Mouse (Mus musculus) intestine, embryonic 16.5 days (tissue): Measurements from ENCODE around the gene Jag2. TPM values are rescaled to one million over a fixed set of nuclear protein-coding genes. Genes with fewer than 3 reads are reported as not detected.

Experiments used
- ATAC-seq: fragments of 200-750 bp; cut with Nextera tagmentation; 2 replicates; pipeline ENCODE4 v1.8.0; 2017; ENCODE audit warnings: moderate TSS enrichment, moderate library complexity
- H3K27ac ChIP-seq: fragments of 300-500 bp; sonication (generic); 2 replicates; pipeline ENCODE4 v1.5.1; 2014; ENCODE audit warnings: mild to moderate bottlenecking, low read length
- H3K27me3 ChIP-seq: fragments of 300-500 bp; sonication (generic); replicated peaks from 2 replicates; pipeline ENCODE4 v1.6.1; 2014; ENCODE audit warnings: low read length, control low read depth, mixed read lengths; ENCODE audit not compliant: control insufficient read depth, insufficient read depth
- H3K36me3 ChIP-seq: fragments of 300-500 bp; sonication (generic); 2 replicates; pipeline ENCODE4 v1.6.1; 2014; ENCODE audit warnings: low read length, control low read depth; ENCODE audit not compliant: control insufficient read depth, insufficient read depth
- H3K4me1 ChIP-seq: fragments of 300-500 bp; sonication (generic); 2 replicates; pipeline ENCODE4 v1.6.1; 2014; ENCODE audit warnings: low read length, control low read depth, mixed read lengths; ENCODE audit not compliant: control insufficient read depth, insufficient read depth
- H3K4me2 ChIP-seq: fragments of 300-500 bp; sonication (generic); 2 replicates; pipeline ENCODE4 v1.6.1; 2014; ENCODE audit warnings: low read depth, low read length, control low read depth
- H3K4me3 ChIP-seq: fragments of 300-500 bp; sonication (generic); 2 replicates; pipeline ENCODE4 v1.5.1; 2014; ENCODE audit warnings: mild to moderate bottlenecking, low read length
- H3K9ac ChIP-seq: fragments of 300-500 bp; sonication (generic); 2 replicates; pipeline ENCODE4 v1.6.1; 2014; ENCODE audit warnings: low read depth, low read length
- H3K9me3 ChIP-seq: fragments of 300-500 bp; sonication (generic); 2 replicates; pipeline ENCODE4 v1.6.1; 2016; ENCODE audit warnings: low read length, control low read depth; ENCODE audit not compliant: control insufficient read depth
- WGBS: fragments of 180-500 bp; shearing (Covaris S2); extraction: QIAGEN DNeasy Blood & Tissue Kit; methylation state at CpG from one replicate; pipeline ENCODE4 v1.1.7; 2014; 5-methylcytosine and 5-hydroxymethylcytosine counted together
- polyA plus RNA-seq: library from polyadenylated mRNA; unstranded; fragments of >200 nt; fragmentation: Nextera tagmentation; extraction: Ambion mirVana; gene quantifications from 2 replicates; pipeline ENCODE4 v1.2.1, GENCODE M21; 2015

The Jag2 gene
- polyA plus RNA-seq, 1 experiment from 2014 or later, result 2.2 TPM

- Histone ChIP-seq H3K4me2 (no peak within 1 kb of the TSS), H3K9me3 (no peaks in the 10 kb centered on the region), H3K4me3 (no peak within 1 kb of the TSS), H3K27me3 (0 out of 2 replicates have a peak, but pooled peaks cover 3% of the 10 kb centered on the region), H3K4me1 (peaks cover 22% of the 10 kb centered on the region; the same call in 1 of the 2 replicates), H3K27ac (0 out of 2 replicates have a peak within 1 kb of the TSS, but pooled peaks have one; percentile 14), H3K9ac (0 out of 2 replicates have a peak within 1 kb of the TSS, but pooled peaks have one; percentile 37), H3K36me3 (no peaks in the 10 kb centered on the region)
- ATAC-seq, result no peak
- 53% methylated on average over 13 of the region's 13 CpGs for WGBS
Observed at GRCm38 (mm10) chr12:112868178-112869087, 61.1 kb downstream of the Jag2 start, which contains the start of gene Gpr132. TSS of gene Gpr132 (minus strand) at chr12:112868228.

GRCm38 (mm10) chr12:112867106-112867674 lies 62.4 kb downstream of the Jag2 start:
- Histone ChIP-seq H3K27me3 (0 out of 2 replicates have a peak, but pooled peaks cover 2% of the 10 kb centered on the region), H3K4me2 (no peak overlapping the region), H3K9me3 (no peaks in the 10 kb centered on the region), H3K4me3 (no peak overlapping the region), H3K36me3 (no peaks in the 10 kb centered on the region), H3K4me1 (peaks cover 22% of the 10 kb centered on the region; the same call in 1 of the 2 replicates), H3K9ac (0 out of 2 replicates have a peak overlapping the region, but pooled peaks have one; percentile 37), H3K27ac (peak overlapping the region; percentile 14; the same call in 1 of the 2 replicates)
- ATAC-seq, result no peak
- WGBS, result 85% methylated on average over 7 of the region's 7 CpGs

GRCm38 (mm10) chr12:112866467-112867080 lies 63.0 kb downstream of the Jag2 start:
- H3K27me3 ChIP-seq, result no peaks in the 10 kb centered on the region
- ATAC-seq, result no peak
- peak overlapping the region; percentile 37; the same call in 1 of the 2 replicates for H3K9ac ChIP-seq
- H3K36me3 ChIP-seq, result no peaks in the 10 kb centered on the region
- H3K4me1 ChIP-seq, result peaks cover 22% of the 10 kb centered on the region; the same call in 1 of the 2 replicates
- no peak overlapping the region for H3K4me3 ChIP-seq
- H3K9me3 ChIP-seq, result no peaks in the 10 kb centered on the region
- 60% methylated on average over 8 of the region's 8 CpGs for WGBS
- peak overlapping the region; percentile 14; the same call in 1 of the 2 replicates for H3K27ac ChIP-seq
- H3K4me2 ChIP-seq, result no peak overlapping the region

- no peaks in the 10 kb centered on the region for H3K36me3 ChIP-seq
- H3K4me1 ChIP-seq, result peaks cover 12% of the 10 kb centered on the region; the same call in 1 of the 2 replicates
- WGBS, result 84% methylated on average over 7 of the region's 7 CpGs
- H3K27me3 ChIP-seq, result no peaks in the 10 kb centered on the region
- no peaks in the 10 kb centered on the region for H3K9me3 ChIP-seq
- no peak overlapping the region for H3K4me3 ChIP-seq
- H3K4me2 ChIP-seq, result no peak overlapping the region
- H3K9ac ChIP-seq, result no peak overlapping the region
- no peak for ATAC-seq
- no peak overlapping the region for H3K27ac ChIP-seq
Observed at GRCm38 (mm10) chr12:112864804-112865203, 64.8 kb downstream of the Jag2 start.

GRCm38 (mm10) chr12:112861911-112862321 lies 67.7 kb downstream of the Jag2 start:
- H3K9ac ChIP-seq, result no peak overlapping the region
- no peak overlapping the region for H3K4me2 ChIP-seq
- no peaks in the 10 kb centered on the region for H3K27me3 ChIP-seq
- ATAC-seq, result no peak
- H3K4me1 ChIP-seq, result peaks cover 6% of the 10 kb centered on the region; the same call in 1 of the 2 replicates
- no peak overlapping the region for H3K27ac ChIP-seq
- 59% methylated on average over 9 of the region's 9 CpGs for WGBS
- H3K4me3 ChIP-seq, result no peak overlapping the region
- no peaks in the 10 kb centered on the region for H3K9me3 ChIP-seq
- no peaks in the 10 kb centered on the region for H3K36me3 ChIP-seq

GRCm38 (mm10) chr12:112860765-112861164 lies 68.8 kb downstream of the Jag2 start:
- no peak for ATAC-seq
- H3K4me2 ChIP-seq, result no peak overlapping the region
- H3K27ac ChIP-seq, result no peak overlapping the region
- H3K27me3 ChIP-seq, result no peaks in the 10 kb centered on the region
- 65% methylated on average over 7 of the region's 7 CpGs for WGBS
- no peak overlapping the region for H3K4me3 ChIP-seq
- no peaks in the 10 kb centered on the region for H3K36me3 ChIP-seq
- H3K9ac ChIP-seq, result no peak overlapping the region
- H3K4me1 ChIP-seq, result no peaks in the 10 kb centered on the region
- no peaks in the 10 kb centered on the region for H3K9me3 ChIP-seq

GRCm38 (mm10) chr12:112859930-112860329 lies 69.6 kb downstream of the Jag2 start:
- ATAC-seq, result no peak
- no peaks in the 10 kb centered on the region for H3K9me3 ChIP-seq
- H3K27me3 ChIP-seq, result no peaks in the 10 kb centered on the region
- 65% methylated on average over 8 of the region's 8 CpGs for WGBS
- H3K4me1 ChIP-seq, result no peaks in the 10 kb centered on the region
- H3K4me2 ChIP-seq, result no peak overlapping the region
- no peak overlapping the region for H3K4me3 ChIP-seq
- no peak overlapping the region for H3K9ac ChIP-seq
- no peak overlapping the region for H3K27ac ChIP-seq
- no peaks in the 10 kb centered on the region for H3K36me3 ChIP-seq

- no peak for ATAC-seq
- Histone ChIP-seq H3K4me1 (no peaks in the 10 kb centered on the region), H3K4me3 (no peak overlapping the region), H3K27ac (no peak overlapping the region), H3K4me2 (no peak overlapping the region), H3K27me3 (no peaks in the 10 kb centered on the region), H3K36me3 (no peaks in the 10 kb centered on the region), H3K9ac (no peak overlapping the region), H3K9me3 (no peaks in the 10 kb centered on the region)
- 89% methylated on average over 9 of the region's 9 CpGs for WGBS
Observed at GRCm38 (mm10) chr12:112858581-112859336, 70.8 kb downstream of the Jag2 start.
